Mouse (Mus musculus): ENCODE measurements around the gene Olfr166.
"Not testable (repeated sequence)": the region's sequence is repeated elsewhere in the genome, so short reads cannot be mapped to it uniquely, and the experiment has no call there.

Olfr166 gene

DNA sequence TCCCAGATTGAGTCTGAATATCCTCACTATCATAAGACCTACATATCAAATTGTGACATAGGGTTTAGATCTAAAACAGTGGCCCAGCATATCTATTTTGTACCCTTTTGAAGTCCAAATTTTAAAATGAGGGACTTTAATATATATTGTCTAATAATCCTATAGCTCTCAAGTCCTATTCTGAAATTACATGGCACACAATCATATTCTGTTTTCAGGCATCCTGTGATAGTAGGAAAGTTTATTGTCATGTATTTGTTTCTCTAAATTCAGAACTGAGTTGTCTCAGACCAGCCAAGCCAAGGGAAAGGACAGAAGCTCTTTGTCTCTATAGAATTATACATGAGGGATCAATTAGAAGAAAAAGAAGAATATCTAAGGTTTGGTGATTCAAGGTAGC, at the start of gene Olfr166:
Olfr166 (plus strand) TSS at position 301 of the 400 bp plus-strand sequence.
- no peak for DNase-seq (ENCODE audit: low read depth)

DNA sequence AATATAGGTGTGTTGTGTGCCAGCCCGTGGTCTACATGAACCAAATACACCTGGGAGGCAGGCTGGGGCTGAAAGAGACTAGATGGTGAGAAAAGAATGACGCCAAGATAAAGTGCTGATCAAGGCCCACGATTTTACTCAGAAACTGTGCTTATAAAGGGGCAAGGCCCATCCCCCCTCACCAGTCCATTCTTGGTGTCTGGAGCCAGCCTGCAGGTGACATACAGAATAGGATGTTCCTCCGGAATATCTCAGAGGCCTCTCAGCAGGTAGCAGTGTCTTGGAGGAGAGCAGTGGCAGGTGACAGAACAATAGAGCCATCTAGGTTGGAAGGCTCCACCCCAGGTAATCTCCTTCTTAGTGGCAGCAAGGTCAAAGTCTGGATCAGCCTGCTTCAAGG, 24.8 kb upstream of the Olfr166 start:
- not testable (repeated sequence) for DNase-seq (ENCODE audit: low read depth)

GRCm38 (mm10) chr16:19464365-19464764, 19.1 kb upstream of the Olfr166 start:
- no peak for DNase-seq (ENCODE audit: low read depth)

DNA sequence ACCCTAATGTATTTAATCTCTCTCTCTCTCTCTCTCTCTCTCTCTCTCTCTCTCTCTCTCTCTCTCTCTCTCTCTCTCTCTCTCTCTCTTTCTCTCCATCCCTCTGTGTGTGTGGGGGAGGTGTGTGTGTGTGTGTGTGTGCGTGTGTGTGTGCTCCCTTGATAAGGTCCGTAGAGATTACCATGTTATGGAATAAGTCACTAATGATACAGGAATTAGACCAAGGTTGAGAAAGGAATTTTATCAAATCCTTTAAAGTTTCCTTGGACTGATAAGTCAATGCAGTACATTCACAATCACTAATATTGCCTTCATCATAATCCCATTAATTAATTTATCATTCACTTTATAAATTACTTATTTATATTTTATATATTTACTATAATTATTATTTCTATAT, 38.7 kb downstream of the Olfr166 start, which contains the start of gene Olfr167:
Olfr167 (minus strand) TSS at position 101 of the 400 bp plus-strand sequence.
- no peak for DNase-seq (ENCODE audit: low read depth)

GRCm38 (mm10) chr16:19535455-19535854, 52.0 kb downstream of the Olfr166 start, which contains the start of gene Olfr168:
TSS of gene Olfr168 (minus strand) at chr16:19535555.
- DNase-seq (ENCODE audit: low read depth): no peak
